Mouse (Mus musculus) kidney, embryonic 15.5 days (tissue): ENCODE measurements around the gene Mypop. TPM values are rescaled to one million over a fixed set of nuclear protein-coding genes. Genes with fewer than 3 reads are reported as not detected.

Source experiments
- ATAC-seq: fragments of 200-750 bp; cut with Nextera tagmentation; replicated peaks from 2 replicates; pipeline ENCODE4 v1.8.0; 2017; ENCODE audit warnings: moderate TSS enrichment; ENCODE audit not compliant: low FRiP score
- H3K27ac ChIP-seq: fragments of 300-500 bp; sonication (generic); 2 replicates; pipeline ENCODE4 v1.5.1; 2015; ENCODE audit warnings: mild to moderate bottlenecking, inconsistent platforms
- H3K27me3 ChIP-seq: fragments of 300-500 bp; sonication (generic); 2 replicates; pipeline ENCODE4 v1.6.1; 2015; ENCODE audit warnings: inconsistent platforms
- H3K36me3 ChIP-seq: fragments of 300-500 bp; sonication (generic); 2 replicates; pipeline ENCODE4 v1.6.1; 2015; ENCODE audit warnings: inconsistent platforms
- H3K4me1 ChIP-seq: fragments of 300-500 bp; sonication (generic); 2 replicates; pipeline ENCODE4 v1.6.1; 2015; ENCODE audit warnings: inconsistent platforms
- H3K4me2 ChIP-seq: fragments of 300-500 bp; sonication (generic); 2 replicates; pipeline ENCODE4 v1.6.1; 2015; ENCODE audit warnings: moderate library complexity, mild to moderate bottlenecking, inconsistent platforms
- H3K4me3 ChIP-seq: fragments of 300-500 bp; sonication (generic); replicated peaks from 2 replicates; pipeline ENCODE4 v1.5.1; 2015; ENCODE audit warnings: mild to moderate bottlenecking, inconsistent platforms
- H3K9ac ChIP-seq: fragments of 300-500 bp; sonication (generic); 2 replicates; pipeline ENCODE4 v1.6.1; 2015; ENCODE audit warnings: mild to moderate bottlenecking, inconsistent platforms
- H3K9me3 ChIP-seq: fragments of 300-500 bp; sonication (generic); replicated peaks from 2 replicates; pipeline ENCODE4 v1.6.1; 2016; ENCODE audit warnings: inconsistent platforms
- WGBS: fragments of 180-500 bp; shearing (Covaris S2); methylation state at CpG from one replicate; pipeline ENCODE4 v1.1.7; 2015; ENCODE audit warnings: mixed read lengths; 5-methylcytosine and 5-hydroxymethylcytosine counted together
- polyA plus RNA-seq: library from polyadenylated mRNA; unstranded; fragments of >200 nt; fragmentation: Nextera tagmentation; extraction: Ambion mirVana; gene quantifications from 2 replicates; pipeline ENCODE4 v1.2.1, GENCODE M21; 2015

The Mypop gene
- polyA plus RNA-seq, 1 experiment from 2014 or later = 3.5 TPM

- peak within 1 kb of the TSS; percentile 94 for H3K9ac ChIP-seq
- peak within 1 kb of the TSS; percentile 60 for H3K27ac ChIP-seq
- peaks cover 34% of the 10 kb centered on the region for H3K4me1 ChIP-seq
- H3K27me3 ChIP-seq = peaks cover 40% of the 10 kb centered on the region
- peaks cover 8% of the 10 kb centered on the region for H3K36me3 ChIP-seq
- H3K4me3 ChIP-seq = peak within 1 kb of the TSS; percentile 96
- peak within 1 kb of the TSS; percentile 81 for H3K4me2 ChIP-seq
- peak; percentile 94 for ATAC-seq
- H3K9me3 ChIP-seq = no peaks in the 10 kb centered on the region
- WGBS = under 1% methylated on average over 45 of the region's 50 CpGs
Measured at GRCm38 (mm10) chr7:19024096-19024506, 33.1 kb downstream of the Mypop start, which contains the start of gene Sympk. TSS of gene Sympk (plus strand) at chr7:19024377.

- Histone ChIP-seq H3K4me3 (peak overlapping the region; percentile 96), H3K27me3 (peaks cover 40% of the 10 kb centered on the region), H3K36me3 (peaks cover 15% of the 10 kb centered on the region), H3K9me3 (no peaks in the 10 kb centered on the region), H3K9ac (peak overlapping the region; percentile 94), H3K27ac (peak overlapping the region; percentile 60), H3K4me1 (peaks cover 34% of the 10 kb centered on the region), H3K4me2 (peak overlapping the region; percentile 81)
- 2% methylated on average over 34 of the region's 36 CpGs for WGBS
- ATAC-seq = peak; percentile 62
Measured at GRCm38 (mm10) chr7:19024581-19025255, 33.7 kb downstream of the Mypop start.

GRCm38 (mm10) chr7:19028067-19028466 is 37.0 kb downstream of the Mypop start:
- no peak overlapping the region for H3K4me2 ChIP-seq
- no peaks in the 10 kb centered on the region for H3K9me3 ChIP-seq
- peaks cover 48% of the 10 kb centered on the region for H3K36me3 ChIP-seq
- peaks cover 29% of the 10 kb centered on the region for H3K4me1 ChIP-seq
- H3K27ac ChIP-seq = no peak overlapping the region
- no peak overlapping the region for H3K4me3 ChIP-seq
- H3K27me3 ChIP-seq = peaks cover 9% of the 10 kb centered on the region
- H3K9ac ChIP-seq = no peak overlapping the region
- no peak for ATAC-seq

GRCm38 (mm10) chr7:19029084-19029653 is 38.1 kb downstream of the Mypop start:
- H3K36me3 ChIP-seq = peaks cover 57% of the 10 kb centered on the region
- 67% methylated on average over 6 of the region's 6 CpGs for WGBS

GRCm38 (mm10) chr7:19031641-19032040 is 40.6 kb downstream of the Mypop start:
- H3K9me3 ChIP-seq = no peaks in the 10 kb centered on the region
- H3K4me3 ChIP-seq = no peak overlapping the region
- H3K9ac ChIP-seq = no peak overlapping the region
- no peak overlapping the region for H3K27ac ChIP-seq
- H3K4me2 ChIP-seq = no peak overlapping the region
- 83% methylated on average over 4 of the region's 4 CpGs for WGBS
- ATAC-seq = no peak
- H3K36me3 ChIP-seq = peaks cover 82% of the 10 kb centered on the region
- peaks cover 2% of the 10 kb centered on the region; the same call in 1 of the 2 replicates for H3K4me1 ChIP-seq
- H3K27me3 ChIP-seq = no peaks in the 10 kb centered on the region

More at GRCm38 (mm10) chr7:19029084-19029653, 38.1 kb downstream of the Mypop start:
- ATAC-seq = peak; percentile 31
- no peak overlapping the region for H3K4me2 ChIP-seq
- no peak overlapping the region for H3K27ac ChIP-seq
- H3K4me1 ChIP-seq = peaks cover 20% of the 10 kb centered on the region
- H3K9me3 ChIP-seq = no peaks in the 10 kb centered on the region
- no peaks in the 10 kb centered on the region for H3K27me3 ChIP-seq
- no peak overlapping the region for H3K9ac ChIP-seq
- no peak overlapping the region for H3K4me3 ChIP-seq

- Histone ChIP-seq H3K4me2 (no peak overlapping the region), H3K4me3 (no peak overlapping the region), H3K27me3 (no peaks in the 10 kb centered on the region), H3K36me3 (peaks cover 100% of the 10 kb centered on the region), H3K4me1 (no peaks in the 10 kb centered on the region), H3K27ac (no peak overlapping the region), H3K9me3 (no peaks in the 10 kb centered on the region), H3K9ac (no peak overlapping the region)
- 97% methylated on average over 6 of the region's 6 CpGs for WGBS
- ATAC-seq = no peak
Measured at GRCm38 (mm10) chr7:19044616-19045015, 53.6 kb downstream of the Mypop start.

- no peak overlapping the region for H3K27ac ChIP-seq
- H3K9ac ChIP-seq = no peak overlapping the region
- no peaks in the 10 kb centered on the region for H3K27me3 ChIP-seq
- H3K4me1 ChIP-seq = no peaks in the 10 kb centered on the region
- no peak overlapping the region for H3K4me3 ChIP-seq
- no peaks in the 10 kb centered on the region for H3K9me3 ChIP-seq
- 91% methylated on average over 11 of the region's 11 CpGs for WGBS
- H3K36me3 ChIP-seq = peaks cover 100% of the 10 kb centered on the region
- no peak for ATAC-seq
- H3K4me2 ChIP-seq = no peak overlapping the region
Measured at GRCm38 (mm10) chr7:19046286-19047069, 55.4 kb downstream of the Mypop start.

GRCm38 (mm10) chr7:19048006-19048527 is 57.0 kb downstream of the Mypop start:
- no peaks in the 10 kb centered on the region for H3K27me3 ChIP-seq
- no peak overlapping the region for H3K9ac ChIP-seq
- H3K4me1 ChIP-seq = no peaks in the 10 kb centered on the region
- no peak overlapping the region for H3K27ac ChIP-seq
- ATAC-seq = no peak
- H3K36me3 ChIP-seq = peaks cover 100% of the 10 kb centered on the region
- H3K9me3 ChIP-seq = no peaks in the 10 kb centered on the region
- no peak overlapping the region for H3K4me2 ChIP-seq
- H3K4me3 ChIP-seq = no peak overlapping the region
- WGBS = 89% methylated on average over 14 of the region's 14 CpGs

GRCm38 (mm10) chr7:19049252-19049651 is 58.2 kb downstream of the Mypop start:
- ATAC-seq = no peak
- H3K9me3 ChIP-seq = no peaks in the 10 kb centered on the region
- H3K27ac ChIP-seq = no peak overlapping the region
- H3K4me3 ChIP-seq = no peak overlapping the region
- no peak overlapping the region for H3K9ac ChIP-seq
- H3K4me1 ChIP-seq = peaks cover 4% of the 10 kb centered on the region
- H3K27me3 ChIP-seq = no peaks in the 10 kb centered on the region
- H3K36me3 ChIP-seq = peaks cover 95% of the 10 kb centered on the region
- WGBS = 92% methylated on average over 5 of the region's 5 CpGs
- no peak overlapping the region for H3K4me2 ChIP-seq

- Histone ChIP-seq H3K4me2 (no peak overlapping the region), H3K4me3 (no peak overlapping the region), H3K9me3 (no peaks in the 10 kb centered on the region), H3K4me1 (peaks cover 9% of the 10 kb centered on the region), H3K27ac (no peak overlapping the region), H3K27me3 (no peaks in the 10 kb centered on the region), H3K9ac (no peak overlapping the region), H3K36me3 (peaks cover 93% of the 10 kb centered on the region)
- ATAC-seq = no peak
- WGBS = 80% methylated on average over 8 of the region's 8 CpGs
Measured at GRCm38 (mm10) chr7:19050172-19050571, 59.1 kb downstream of the Mypop start.

- no peak for ATAC-seq
- Histone ChIP-seq H3K36me3 (peaks cover 84% of the 10 kb centered on the region), H3K27me3 (no peaks in the 10 kb centered on the region)
Measured at GRCm38 (mm10) chr7:19051161-19051560, 60.1 kb downstream of the Mypop start.

More at GRCm38 (mm10) chr7:19051161-19051560, 60.1 kb downstream of the Mypop start:
- H3K9ac ChIP-seq = no peak overlapping the region
- H3K27ac ChIP-seq = no peak overlapping the region
- no peak overlapping the region for H3K4me3 ChIP-seq
- WGBS = 60% methylated on average over 4 of the region's 4 CpGs
- H3K4me2 ChIP-seq = no peak overlapping the region
- H3K9me3 ChIP-seq = no peaks in the 10 kb centered on the region
- peaks cover 9% of the 10 kb centered on the region for H3K4me1 ChIP-seq
